Mouse (Mus musculus): ENCODE data around the gene Fxr2. TPM values are rescaled to one million over a fixed set of nuclear protein-coding genes. Genes with fewer than 3 reads are reported as not detected.
"Not testable (repeated sequence)": the region's sequence is repeated elsewhere in the genome, so short reads cannot be mapped to it uniquely, and the experiment has no call there.

Fxr2 gene
- polyA plus RNA-seq, 1 experiment from 2014 or later, result 23.4 TPM

- Histone ChIP-seq H3K27ac (0 out of 2 replicates have a peak overlapping the region, but pooled peaks have one; percentile 2), H3K9ac (no peak overlapping the region), H3K4me2 (no peak overlapping the region), H3K9me3 (replicated peaks) (no peaks in the 10 kb centered on the region), H3K4me1 (peaks cover 28% of the 10 kb centered on the region), H3K36me3 (no peaks in the 10 kb centered on the region), H3K4me3 (no peak overlapping the region), H3K27me3 (replicated peaks) (peaks cover 3% of the 10 kb centered on the region; the same call in 1 of the 2 replicates)
- 52% methylated on average over 5 of the region's 5 CpGs for WGBS (ENCODE audit: insufficient replicate concordance)
- ATAC-seq, result no peak
Measured at GRCm38 (mm10) chr11:69687061-69687460, 54.3 kb downstream of the Fxr2 start.

- no peak for ATAC-seq
- Histone ChIP-seq H3K27ac (no peak overlapping the region), H3K27me3 (replicated peaks) (peaks cover 8% of the 10 kb centered on the region), H3K9ac (no peak overlapping the region), H3K4me2 (no peak overlapping the region), H3K36me3 (no peaks in the 10 kb centered on the region), H3K9me3 (replicated peaks) (no peaks in the 10 kb centered on the region), H3K4me1 (peaks cover 34% of the 10 kb centered on the region), H3K4me3 (no peak overlapping the region)
- 87% methylated on average over 1 of the region's 1 CpGs for WGBS (ENCODE audit: insufficient replicate concordance)
Measured at GRCm38 (mm10) chr11:69689891-69690290, 57.1 kb downstream of the Fxr2 start.

DNA sequence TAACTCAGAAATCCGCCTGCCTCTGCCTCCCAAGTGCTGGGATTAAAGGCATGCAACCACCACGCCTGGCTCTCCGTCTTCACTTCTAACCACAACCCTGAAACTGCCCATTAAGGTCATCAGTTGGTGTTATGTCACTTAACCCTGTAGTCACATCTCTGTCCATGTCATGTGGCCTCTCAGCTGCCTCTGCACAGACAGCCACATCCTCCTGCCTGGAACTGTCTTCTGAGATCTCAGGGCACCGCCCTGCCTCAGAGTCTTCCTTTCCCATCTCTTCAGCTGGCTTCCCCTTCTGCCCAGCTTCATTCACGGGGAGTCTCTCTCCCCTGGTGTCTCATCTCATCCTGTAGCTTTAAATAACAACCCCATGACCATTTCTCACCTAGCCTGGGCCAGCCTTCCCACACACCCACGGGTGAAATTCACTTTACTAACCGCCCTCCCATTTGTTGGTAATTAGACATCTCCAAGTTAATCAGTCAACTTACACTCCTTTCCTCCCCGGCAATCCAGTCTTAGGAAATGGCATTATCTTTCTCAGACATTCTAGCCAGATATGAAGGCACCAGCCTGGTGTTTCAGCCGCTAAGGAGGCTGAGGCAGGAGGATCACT lies 59.5 kb downstream of the Fxr2 start:
- no peaks in the 10 kb centered on the region for H3K36me3 ChIP-seq
- H3K4me3 ChIP-seq, result no peak overlapping the region
- peaks cover 15% of the 10 kb centered on the region for H3K27me3 ChIP-seq (replicated peaks)
- no peaks in the 10 kb centered on the region for H3K9me3 ChIP-seq (replicated peaks)
- no peak overlapping the region for H3K9ac ChIP-seq
- H3K4me1 ChIP-seq, result peaks cover 25% of the 10 kb centered on the region
- H3K27ac ChIP-seq, result no peak overlapping the region
- H3K4me2 ChIP-seq, result no peak overlapping the region
- WGBS (ENCODE audit: insufficient replicate concordance), result 32% methylated on average over 9 of the region's 9 CpGs
- ATAC-seq, result no peak

DNA sequence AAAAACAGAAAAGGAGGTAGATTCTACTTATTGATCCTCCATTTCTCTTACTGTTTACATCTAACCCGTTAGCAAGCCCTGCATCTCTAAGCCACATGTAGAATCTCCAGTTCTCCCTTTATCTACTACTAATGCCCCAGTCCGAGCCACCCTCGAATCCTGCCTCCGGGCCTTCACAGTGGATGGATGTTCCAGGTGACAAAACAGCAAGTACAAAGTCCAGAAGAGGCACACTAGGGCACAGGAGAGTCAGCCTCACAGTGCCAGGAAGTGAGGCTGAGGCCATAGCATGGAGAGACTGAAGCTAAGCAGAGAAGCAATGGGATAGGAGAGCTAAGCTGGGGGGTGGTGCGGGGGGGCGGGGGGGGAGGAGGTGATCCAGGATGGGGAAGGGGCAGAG lies 60.1 kb downstream of the Fxr2 start:
- Histone ChIP-seq H3K4me3 (no peak overlapping the region), H3K27ac (no peak overlapping the region), H3K36me3 (no peaks in the 10 kb centered on the region), H3K9ac (no peak overlapping the region), H3K27me3 (replicated peaks) (peaks cover 15% of the 10 kb centered on the region), H3K9me3 (replicated peaks) (no peaks in the 10 kb centered on the region), H3K4me2 (no peak overlapping the region), H3K4me1 (peaks cover 25% of the 10 kb centered on the region)
- WGBS (ENCODE audit: insufficient replicate concordance), result 74% methylated on average over 6 of the region's 6 CpGs
- no peak for ATAC-seq

GRCm38 (mm10) chr11:69693421-69693965 lies 60.7 kb downstream of the Fxr2 start:
- no peak overlapping the region for H3K9ac ChIP-seq
- no peaks in the 10 kb centered on the region for H3K9me3 ChIP-seq (replicated peaks)
- no peak for ATAC-seq
- 54% methylated on average over 11 of the region's 11 CpGs for WGBS (ENCODE audit: insufficient replicate concordance)
- H3K36me3 ChIP-seq, result no peaks in the 10 kb centered on the region
- peaks cover 25% of the 10 kb centered on the region for H3K4me1 ChIP-seq
- H3K27ac ChIP-seq, result no peak overlapping the region
- no peak overlapping the region for H3K4me3 ChIP-seq
- peaks cover 15% of the 10 kb centered on the region for H3K27me3 ChIP-seq (replicated peaks)
- H3K4me2 ChIP-seq, result no peak overlapping the region

GRCm38 (mm10) chr11:69695046-69695360 lies 62.2 kb downstream of the Fxr2 start:
- Histone ChIP-seq H3K27me3 (replicated peaks) (peaks cover 15% of the 10 kb centered on the region), H3K27ac (0 out of 2 replicates have a peak overlapping the region, but pooled peaks have one; percentile 34), H3K4me3 (peak overlapping the region; percentile 56), H3K4me2 (peak overlapping the region; percentile 78), H3K9me3 (replicated peaks) (no peaks in the 10 kb centered on the region), H3K9ac (peak overlapping the region; percentile 69; the same call in 1 of the 2 replicates), H3K4me1 (peaks cover 34% of the 10 kb centered on the region), H3K36me3 (no peaks in the 10 kb centered on the region)
- ATAC-seq, result no peak
- WGBS (ENCODE audit: insufficient replicate concordance), result 45% methylated on average over 6 of the region's 6 CpGs

DNA sequence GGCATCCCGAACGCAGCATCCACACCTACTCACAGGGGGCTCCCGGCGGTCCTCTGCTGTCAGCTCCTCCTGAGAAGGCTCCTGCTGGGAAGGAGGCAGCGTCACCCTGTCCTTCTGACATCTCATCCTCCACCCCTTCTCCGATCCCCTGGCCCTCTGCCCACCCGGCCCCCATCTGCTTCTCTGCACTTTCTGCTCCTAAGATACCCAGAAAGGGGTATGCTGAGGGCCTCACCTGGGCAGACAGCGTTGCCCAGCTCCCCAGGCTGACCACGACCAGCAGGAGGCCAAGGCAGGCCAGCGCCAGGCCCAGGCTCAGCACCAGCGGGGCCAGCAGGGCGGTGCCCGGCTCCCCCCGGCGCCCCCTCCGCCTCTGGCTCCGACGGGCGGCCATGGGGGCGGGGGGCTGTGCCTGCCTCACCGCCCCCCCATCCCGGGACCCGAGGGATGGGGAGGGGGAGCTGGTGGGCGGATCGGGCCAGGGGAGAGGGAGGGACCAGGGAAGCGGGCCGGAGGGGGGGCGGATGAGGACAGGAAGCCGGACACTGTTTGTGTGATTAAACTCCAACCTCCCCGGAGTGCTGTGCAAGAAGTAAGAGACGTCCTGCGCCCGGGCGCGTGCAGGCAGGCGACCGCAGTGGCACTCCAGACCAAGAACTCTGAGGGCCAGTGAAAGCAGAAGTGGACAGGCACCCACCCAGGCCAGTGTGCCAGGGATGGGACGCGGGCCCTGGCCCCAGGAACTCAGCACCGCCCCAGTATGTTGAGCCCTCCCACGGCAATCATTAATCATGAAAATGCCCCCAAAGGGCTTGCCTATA lies 62.8 kb downstream of the Fxr2 start, which contains the start of the genes Tnfsf12 and Tnfsfm13:
Gene Tnfsf12 (minus strand): TSS at position 489 of the 821 bp plus-strand sequence.
Gene Tnfsfm13 (minus strand): TSS at position 738 of the 821 bp plus-strand sequence.
- peak within 1 kb of the TSS; percentile 34 for H3K27ac ChIP-seq
- H3K27me3 ChIP-seq (replicated peaks), result peaks cover 15% of the 10 kb centered on the region
- no peaks in the 10 kb centered on the region for H3K9me3 ChIP-seq (replicated peaks)
- no peaks in the 10 kb centered on the region for H3K36me3 ChIP-seq
- H3K4me2 ChIP-seq, result peak within 1 kb of the TSS; percentile 78
- H3K4me3 ChIP-seq, result peak within 1 kb of the TSS; percentile 56
- peak within 1 kb of the TSS; percentile 69 for H3K9ac ChIP-seq
- WGBS (ENCODE audit: insufficient replicate concordance), result 10% methylated on average over 41 of the region's 41 CpGs
- H3K4me1 ChIP-seq, result peaks cover 35% of the 10 kb centered on the region
- peak; percentile 49 for ATAC-seq

DNA sequence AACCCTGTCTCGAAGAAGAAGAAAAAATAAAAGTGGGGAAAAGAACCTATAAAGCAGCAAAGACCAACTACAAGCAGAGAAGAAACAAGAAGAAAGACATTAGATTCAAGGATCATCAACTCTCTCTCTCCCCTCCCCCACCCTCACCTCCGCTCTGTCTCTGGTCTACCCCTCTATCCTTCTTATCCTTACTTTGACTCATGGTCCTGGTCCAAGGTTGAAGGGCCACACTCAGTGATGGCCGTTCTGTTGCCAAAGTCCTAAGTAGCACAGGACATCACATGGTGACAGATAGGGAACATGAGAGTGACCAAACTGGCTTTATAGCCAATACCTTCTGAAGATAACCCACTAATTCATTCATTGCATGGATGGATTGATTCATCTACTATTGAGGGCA lies 64.6 kb downstream of the Fxr2 start:
- WGBS (ENCODE audit: insufficient replicate concordance), result 80% methylated on average over 3 of the region's 3 CpGs
- no peak overlapping the region for H3K9ac ChIP-seq
- no peak overlapping the region for H3K4me3 ChIP-seq
- ATAC-seq, result no peak
- peaks cover 15% of the 10 kb centered on the region for H3K27me3 ChIP-seq (replicated peaks)
- no peaks in the 10 kb centered on the region for H3K36me3 ChIP-seq
- no peak overlapping the region for H3K4me2 ChIP-seq
- no peak overlapping the region for H3K27ac ChIP-seq
- H3K9me3 ChIP-seq (replicated peaks), result no peaks in the 10 kb centered on the region
- H3K4me1 ChIP-seq, result peaks cover 31% of the 10 kb centered on the region

- Histone ChIP-seq H3K9ac (no peak overlapping the region), H3K4me3 (no peak overlapping the region), H3K36me3 (no peaks in the 10 kb centered on the region), H3K4me1 (peaks cover 23% of the 10 kb centered on the region), H3K27me3 (replicated peaks) (peaks cover 15% of the 10 kb centered on the region), H3K27ac (no peak overlapping the region), H3K4me2 (no peak overlapping the region), H3K9me3 (replicated peaks) (no peaks in the 10 kb centered on the region)
- ATAC-seq, result no peak
- 61% methylated on average over 5 of the region's 5 CpGs for WGBS (ENCODE audit: insufficient replicate concordance)
Measured at GRCm38 (mm10) chr11:69698574-69698973, 65.8 kb downstream of the Fxr2 start.

DNA sequence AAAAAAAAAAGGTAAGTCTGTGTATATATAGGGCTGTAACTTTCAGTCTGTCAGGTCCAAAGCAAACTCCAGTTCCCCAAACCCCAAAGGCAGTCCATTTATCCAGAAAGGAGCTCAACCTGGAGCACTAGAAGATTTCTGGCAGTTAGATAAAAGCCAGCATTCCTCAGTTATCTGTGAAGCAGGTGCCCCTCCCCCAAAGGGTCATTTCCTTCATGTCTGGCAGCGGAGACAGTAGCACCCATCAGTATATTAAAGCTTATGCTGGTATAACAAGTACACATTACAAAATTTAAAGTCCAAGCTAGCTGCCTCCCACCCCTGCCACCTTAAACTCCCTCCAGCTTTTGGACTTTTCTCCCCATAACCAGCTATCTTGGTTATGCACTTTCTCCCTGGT lies 66.8 kb downstream of the Fxr2 start:
- Histone ChIP-seq H3K4me2 (0 out of 2 replicates have a peak overlapping the region, but pooled peaks have one; percentile 12), H3K27me3 (replicated peaks) (peaks cover 13% of the 10 kb centered on the region), H3K4me3 (no peak overlapping the region), H3K27ac (no peak overlapping the region), H3K36me3 (no peaks in the 10 kb centered on the region), H3K9me3 (replicated peaks) (no peaks in the 10 kb centered on the region), H3K4me1 (peaks cover 27% of the 10 kb centered on the region), H3K9ac (no peak overlapping the region)
- ATAC-seq, result no peak
- 7% methylated on average over 1 of the region's 1 CpGs for WGBS (ENCODE audit: insufficient replicate concordance)

DNA sequence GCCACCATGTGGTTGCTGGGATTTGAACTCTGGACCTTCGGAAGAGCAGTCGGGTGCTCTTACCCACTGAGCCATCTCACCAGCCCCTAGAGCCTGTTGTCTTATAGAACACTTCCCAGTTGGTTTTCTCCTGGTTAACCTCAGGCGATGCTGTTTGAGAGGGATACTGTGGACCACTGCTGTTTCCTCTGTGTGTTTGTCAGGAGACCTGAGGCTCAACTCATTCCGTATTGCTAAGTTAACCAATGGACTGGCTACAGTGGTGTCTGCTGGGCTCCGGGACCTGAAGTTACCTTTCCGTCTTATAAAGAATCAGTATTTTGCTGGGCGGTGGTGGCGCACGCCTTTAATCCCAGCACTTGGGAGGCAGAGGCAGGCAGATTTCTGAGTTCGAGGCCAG lies 70.1 kb downstream of the Fxr2 start:
- H3K9ac ChIP-seq; H3K9me3 ChIP-seq (replicated peaks); H3K27me3 ChIP-seq (replicated peaks); H3K27ac ChIP-seq; ATAC-seq; H3K36me3 ChIP-seq; H3K4me3 ChIP-seq; H3K4me2 ChIP-seq: not testable (repeated sequence)
- 86% methylated on average over 10 of the region's 10 CpGs for WGBS (ENCODE audit: insufficient replicate concordance)
- peaks cover 22% of the 10 kb centered on the region for H3K4me1 ChIP-seq

Data from liver, embryonic 12.5 days (tissue).